Mouse (Mus musculus): ENCODE data around the gene Lef1.

DNA sequence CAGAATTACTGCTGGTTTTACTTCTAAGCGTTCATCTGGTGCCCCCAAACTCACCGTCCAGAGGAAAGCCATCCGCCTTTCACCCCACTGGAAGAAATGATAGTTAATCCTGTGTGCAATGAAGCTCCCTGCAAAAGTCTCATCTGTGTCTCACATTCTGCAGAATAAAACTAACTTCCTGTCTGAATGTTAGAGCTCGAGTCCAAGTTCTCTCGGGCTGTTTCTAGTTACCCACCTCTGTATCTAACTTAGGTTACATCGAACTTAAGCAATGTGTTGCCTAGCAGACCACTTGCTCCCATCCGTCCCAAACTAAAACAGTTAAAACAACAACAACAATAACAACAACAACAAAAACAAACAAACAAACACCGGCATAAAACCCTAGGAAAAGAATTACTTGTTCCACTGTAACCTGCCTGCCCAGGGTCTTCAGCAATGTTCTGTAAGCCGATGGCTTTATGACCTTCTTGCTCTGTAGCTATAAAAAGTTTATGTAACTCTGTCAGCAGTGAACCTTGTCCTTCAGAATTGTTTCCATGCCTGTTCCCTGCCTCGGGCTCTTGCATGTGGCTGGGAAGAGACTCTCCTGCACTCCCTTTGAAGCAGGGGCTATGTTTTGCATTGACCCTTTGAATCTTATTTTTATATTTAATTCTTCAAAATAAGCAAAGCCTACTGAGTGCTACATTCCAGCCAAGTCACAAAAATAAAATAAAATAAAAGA, 162.3 kb downstream of the Lef1 start:
- TF ChIP-seq POLR2A (IDR thresholded peaks at IDR 0.05; ENCODE audit: insufficient read length, low read depth): no peak
- TF ChIP-seq TCF3 (IDR thresholded peaks at IDR 0.05; ENCODE audit: insufficient read length, low read depth): no peak
- TF ChIP-seq TCF12 (IDR thresholded peaks at IDR 0.05; ENCODE audit: insufficient read depth, poor library complexity, severe bottlenecking): no peak
- TF ChIP-seq POLR2AphosphoS2 (IDR thresholded peaks at IDR 0.05; ENCODE audit: insufficient read length, low read depth): no peak
